Mouse (Mus musculus) adrenal gland, postnatal 25 days (tissue): Measurements from ENCODE around the gene Sept7. TPM values are rescaled to one million over a fixed set of nuclear protein-coding genes. Genes with fewer than 3 reads are reported as not detected.
A peak's percentile ranks its signal among the peaks of the same experiment; 100 is the strongest.
"Not testable (repeated sequence)": the region's sequence is repeated elsewhere in the genome, so short reads cannot be mapped to it uniquely, and the experiment has no call there.

ENCODE experiments used
- DNase-seq: peaks from one replicate; pipeline ENCODE4 v3.0.0; 2021; ENCODE audit warnings: mixed read lengths
- total RNA-seq: library from RNA; stranded (reverse); gene quantifications from 2 replicates; pipeline ENCODE4 v1.2.3, GENCODE M21; 2021

The Sept7 gene
- total RNA-seq, 1 experiment from 2014 or later = 112 TPM

DNA sequence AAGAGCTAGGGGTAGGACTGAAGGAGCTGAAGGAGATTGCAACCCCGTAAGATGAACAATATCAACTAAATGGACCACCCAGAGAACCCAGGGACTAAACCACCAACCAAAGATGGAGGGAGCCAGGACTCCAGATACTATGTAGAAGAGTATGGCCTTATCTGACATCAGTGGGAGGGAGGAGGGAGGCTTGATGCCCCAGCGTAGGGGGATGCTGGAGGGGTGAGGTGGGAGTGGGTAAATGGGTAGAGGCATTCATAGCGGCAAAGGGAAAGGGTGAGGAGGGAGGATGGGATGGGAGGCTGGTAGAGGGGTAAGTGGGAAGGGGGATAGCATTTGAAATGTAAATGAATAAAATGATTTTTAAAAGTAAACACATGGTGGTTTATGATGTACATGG is 8.2 kb downstream of the Sept7 start:
- no peak for DNase-seq

DNA sequence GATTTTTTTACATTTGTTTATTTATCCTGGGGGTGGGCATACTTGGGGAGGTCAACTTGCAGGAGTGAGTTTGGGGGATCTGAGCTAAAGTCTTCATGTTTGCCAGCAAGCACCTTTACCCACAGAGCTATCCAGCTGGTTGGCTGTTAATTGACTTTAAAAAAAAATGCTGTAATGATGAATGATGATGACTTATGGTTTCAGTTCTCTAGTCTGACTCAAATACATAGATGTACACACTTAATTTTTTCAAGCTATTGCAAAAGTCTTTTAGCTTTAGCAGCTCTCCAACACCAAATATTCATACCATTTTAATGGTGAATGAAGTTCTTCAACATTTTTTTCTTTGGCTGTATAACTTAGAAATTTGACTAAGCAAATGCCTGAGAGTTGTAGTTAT is 8.7 kb downstream of the Sept7 start:
- DNase-seq = no peak

DNA sequence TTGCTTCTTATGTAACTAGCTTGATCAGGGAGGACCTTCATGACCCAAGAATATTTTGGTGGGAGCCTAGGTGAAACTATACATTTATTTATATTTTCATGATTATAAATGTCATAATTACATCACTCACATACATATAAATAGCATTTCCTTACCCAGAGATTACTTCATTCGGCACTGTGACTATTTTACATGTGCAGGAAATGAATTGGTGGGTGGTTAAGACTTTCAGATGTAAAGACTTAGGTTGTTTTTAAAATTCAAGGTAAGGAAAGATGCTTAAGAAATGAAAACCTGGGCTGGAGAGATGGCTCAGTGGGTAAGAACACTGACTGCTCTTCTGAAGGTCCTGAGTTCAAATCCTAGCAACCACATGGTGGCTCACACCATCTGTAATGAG is 9.8 kb downstream of the Sept7 start:
- no peak for DNase-seq

DNA sequence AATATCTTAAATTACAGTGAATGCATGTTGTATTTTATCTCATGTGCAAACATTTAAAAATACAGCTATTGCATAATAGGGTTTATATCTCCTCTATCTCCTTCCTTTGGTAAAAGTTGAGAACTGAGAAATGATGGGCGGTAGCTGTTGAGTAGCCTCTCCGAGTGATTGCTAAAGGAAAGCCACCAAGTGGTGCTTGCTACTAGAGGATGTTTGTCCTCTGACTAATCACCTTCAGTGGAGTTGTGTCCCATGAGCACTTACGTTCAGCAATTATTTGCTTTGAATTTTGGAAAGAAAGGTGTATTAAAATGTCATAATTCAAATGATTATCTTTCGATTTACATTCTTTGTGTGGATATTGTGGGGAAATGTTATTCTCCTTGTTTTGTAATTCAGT is 13.6 kb downstream of the Sept7 start:
- DNase-seq = no peak

DNA sequence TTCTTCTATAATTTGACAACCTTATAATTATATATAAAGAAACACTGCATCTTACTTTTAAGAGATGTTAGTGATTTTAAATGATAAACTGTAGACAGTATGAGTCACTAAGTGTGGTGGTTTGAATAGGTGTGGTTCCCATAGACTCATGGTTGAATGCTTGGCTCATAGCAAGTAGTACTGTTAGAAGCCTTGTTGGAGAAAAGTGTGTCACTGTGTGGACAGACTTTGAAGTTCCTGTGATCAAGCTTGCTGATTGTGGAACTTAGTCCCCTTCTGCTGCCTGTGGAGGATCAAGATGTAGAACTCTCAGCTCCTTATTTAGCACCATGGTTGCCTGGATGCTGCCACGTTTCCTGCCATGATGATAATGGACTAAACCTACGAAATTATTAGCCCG is 14.9 kb downstream of the Sept7 start:
- no peak for DNase-seq

DNA sequence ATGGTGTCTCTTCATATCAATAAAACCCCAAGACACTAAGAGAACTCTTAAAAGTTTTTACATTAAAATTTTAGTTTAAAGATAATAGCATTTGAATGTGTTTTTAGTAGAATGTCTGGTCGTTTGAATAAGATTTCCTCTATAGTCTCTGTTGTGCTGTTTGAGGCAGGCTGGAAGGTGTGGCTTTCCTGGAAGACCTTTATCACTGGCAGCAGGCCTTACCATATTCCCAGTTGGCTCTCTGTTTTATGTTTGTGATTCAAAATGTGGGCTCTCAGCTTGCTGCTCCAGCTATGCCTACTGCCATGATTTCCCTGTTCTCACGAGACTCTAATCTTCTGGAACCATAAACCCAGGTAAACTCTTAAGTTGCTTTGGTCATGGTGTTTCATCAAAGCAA is 15.3 kb downstream of the Sept7 start:
- DNase-seq = no peak

DNA sequence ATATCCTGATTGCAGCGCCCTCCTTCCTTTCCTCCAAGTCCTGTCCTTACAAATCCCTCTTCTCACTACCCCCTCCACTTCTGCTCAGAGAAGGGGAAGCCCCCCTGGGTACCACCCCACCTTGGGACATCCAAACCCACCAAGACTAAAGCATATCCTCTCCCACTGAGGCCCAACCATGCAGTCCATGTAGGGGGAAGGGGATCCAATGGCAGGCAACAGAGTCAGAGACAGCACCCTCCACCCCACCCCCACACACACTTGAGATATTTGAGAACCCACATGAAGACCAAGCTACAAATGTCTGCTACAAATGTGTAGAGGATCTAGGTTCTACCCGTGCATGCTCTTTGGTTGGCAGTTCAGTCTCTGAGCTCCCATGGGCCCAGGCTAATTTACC is 19.7 kb downstream of the Sept7 start:
- DNase-seq = no peak

DNA sequence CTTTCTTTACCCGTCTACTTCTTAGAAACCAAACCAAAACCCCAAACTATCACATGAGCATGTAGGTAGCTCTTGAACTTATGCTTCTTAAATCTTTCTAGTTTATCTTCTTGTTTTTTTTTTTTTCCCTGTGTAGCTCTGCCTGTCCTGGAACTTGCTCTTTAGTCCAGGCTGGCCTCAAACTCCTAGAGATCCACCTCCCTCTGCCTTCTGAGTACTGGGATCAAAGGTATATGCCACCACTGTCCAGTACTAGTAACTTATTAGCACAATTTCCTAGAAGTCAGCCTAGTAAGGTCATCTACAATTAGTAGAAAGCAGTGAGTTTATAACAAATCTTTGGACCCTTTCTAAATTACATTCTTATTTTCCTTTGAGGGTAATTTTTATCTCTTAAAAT is 37.6 kb downstream of the Sept7 start:
- no peak for DNase-seq

DNA sequence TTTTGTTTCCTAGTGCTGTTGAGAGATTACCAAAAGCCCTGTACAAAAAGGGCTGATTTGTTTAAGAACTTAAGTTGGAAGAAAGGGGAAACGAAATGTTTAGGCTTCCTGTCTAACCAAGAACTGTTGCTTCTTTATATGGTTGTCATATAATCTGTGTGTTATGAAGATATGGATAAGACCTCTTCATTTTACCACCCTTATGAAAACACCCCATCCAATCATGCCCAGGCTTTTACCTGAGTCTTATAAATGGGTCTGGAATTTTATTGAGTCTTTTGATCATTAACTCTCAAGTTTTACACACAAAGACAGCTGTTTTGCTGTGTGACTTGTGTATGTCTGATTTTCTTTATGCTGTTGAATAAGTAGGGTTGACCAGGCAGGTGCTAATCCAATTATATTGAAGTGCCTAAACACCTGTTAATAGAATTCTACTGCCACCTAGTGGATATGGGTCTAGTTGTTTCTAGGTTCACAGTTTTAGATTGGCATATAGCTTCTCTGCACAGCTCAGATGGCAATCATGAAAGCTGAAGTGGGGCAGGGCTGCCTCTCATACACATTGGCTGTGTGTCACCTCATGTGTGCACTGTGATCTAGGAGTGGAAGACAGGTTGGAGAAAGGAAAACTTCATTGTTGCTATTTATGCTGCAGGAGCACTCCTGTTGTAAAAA is 57.4 kb downstream of the Sept7 start:
- DNase-seq = no peak

DNA sequence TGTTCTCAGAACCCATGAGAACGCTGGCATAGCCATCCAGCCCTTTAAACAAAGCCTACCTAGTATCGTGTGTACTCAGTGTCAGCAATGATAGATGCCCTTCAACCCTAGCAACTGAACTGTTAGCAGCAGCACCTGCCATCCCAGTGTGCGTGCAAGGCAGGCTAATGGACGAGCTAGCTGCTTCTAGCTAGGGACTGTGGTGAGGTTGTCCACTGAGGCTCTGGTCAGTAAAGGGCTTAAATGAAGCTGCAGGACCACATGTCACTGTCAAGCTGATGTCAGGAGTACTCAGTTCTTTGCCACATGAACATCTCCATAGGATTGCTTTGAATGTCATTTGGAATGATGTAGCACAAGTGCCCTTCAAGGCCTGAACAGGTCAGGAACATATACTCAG is 62.1 kb downstream of the Sept7 start:
- no peak for DNase-seq

DNA sequence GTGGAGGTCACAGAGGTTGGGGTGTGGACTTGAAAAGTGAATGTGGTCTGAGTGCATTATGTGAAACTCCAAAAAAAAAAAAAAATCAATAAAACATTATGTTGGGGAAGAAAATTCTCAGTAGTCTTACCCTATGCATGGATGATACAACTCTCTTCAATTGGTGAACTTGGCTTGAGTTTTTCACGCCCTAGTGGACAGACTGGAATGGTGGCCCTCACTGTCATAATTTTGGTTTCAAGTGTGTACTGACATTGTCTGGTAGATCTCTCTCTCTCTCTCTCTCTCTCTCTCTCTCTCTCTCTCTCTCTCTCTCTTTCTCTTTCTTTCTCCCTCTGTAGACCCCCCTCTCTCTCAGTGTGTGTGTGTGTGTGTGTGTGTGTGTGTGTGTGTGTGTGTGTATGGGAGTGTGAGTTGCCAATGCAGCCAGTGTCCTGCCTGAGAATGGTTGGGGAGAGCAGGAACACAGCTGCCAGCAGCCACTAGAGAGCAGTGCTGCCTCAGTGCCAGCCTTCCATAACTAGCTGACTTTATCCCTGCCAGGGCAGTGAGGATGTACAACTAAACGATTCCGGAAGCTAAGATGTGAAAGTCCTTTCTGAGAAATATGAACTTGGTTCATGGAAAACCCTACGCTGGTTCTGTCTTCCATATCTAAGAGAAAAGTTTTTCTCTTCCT is 65.7 kb downstream of the Sept7 start:
- DNase-seq = peak; percentile 57

DNA sequence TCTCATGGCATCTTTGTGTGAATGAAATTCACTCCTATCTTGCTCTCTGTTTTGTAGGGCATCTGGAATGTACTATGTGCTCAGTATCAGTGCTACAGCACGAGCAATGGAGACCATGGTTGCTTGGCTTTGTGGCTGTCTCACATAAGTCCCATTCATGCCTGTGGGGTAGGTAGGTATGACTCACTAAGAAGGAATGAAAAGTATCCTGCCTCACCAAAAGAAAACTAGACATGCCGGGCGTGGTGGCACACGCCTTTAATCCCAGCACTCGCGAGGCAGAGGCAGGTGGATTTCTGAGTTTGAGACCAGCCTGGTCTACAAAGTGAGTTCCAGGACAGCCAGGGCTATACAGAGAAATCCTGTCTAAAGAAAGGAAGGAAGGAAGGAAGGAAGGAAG is 67.4 kb downstream of the Sept7 start:
- DNase-seq = not testable (repeated sequence)

DNA sequence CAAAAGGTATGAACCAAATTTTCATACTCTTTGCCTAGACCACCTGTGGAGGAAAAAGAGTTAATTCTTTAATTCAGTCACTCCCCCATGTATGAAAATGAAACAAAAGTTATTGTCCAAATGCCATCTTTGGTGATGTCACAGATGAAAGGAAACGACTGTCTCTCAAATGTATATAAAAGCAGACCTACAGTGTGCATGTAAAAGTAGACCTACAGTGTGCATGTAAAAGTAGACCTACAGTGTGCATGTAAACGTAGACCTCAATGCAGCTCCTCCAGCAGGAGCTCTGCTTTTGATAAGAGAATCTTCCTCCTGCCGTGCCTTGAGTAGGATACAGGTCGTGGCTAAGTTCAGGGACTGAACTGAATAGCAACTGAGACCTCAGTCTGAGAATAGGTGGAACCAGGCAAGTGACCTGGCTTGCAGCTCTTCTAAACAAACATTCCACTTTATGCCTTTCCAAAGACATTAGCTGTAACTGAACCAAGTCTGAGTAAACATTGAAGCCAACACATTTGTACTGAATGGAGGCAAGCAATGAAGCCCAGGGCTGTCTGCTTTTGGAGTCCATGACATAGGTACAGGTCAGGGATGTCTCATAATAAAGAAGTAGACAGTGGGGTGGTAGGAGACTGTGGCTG is 75.6 kb downstream of the Sept7 start:
- DNase-seq = no peak

DNA sequence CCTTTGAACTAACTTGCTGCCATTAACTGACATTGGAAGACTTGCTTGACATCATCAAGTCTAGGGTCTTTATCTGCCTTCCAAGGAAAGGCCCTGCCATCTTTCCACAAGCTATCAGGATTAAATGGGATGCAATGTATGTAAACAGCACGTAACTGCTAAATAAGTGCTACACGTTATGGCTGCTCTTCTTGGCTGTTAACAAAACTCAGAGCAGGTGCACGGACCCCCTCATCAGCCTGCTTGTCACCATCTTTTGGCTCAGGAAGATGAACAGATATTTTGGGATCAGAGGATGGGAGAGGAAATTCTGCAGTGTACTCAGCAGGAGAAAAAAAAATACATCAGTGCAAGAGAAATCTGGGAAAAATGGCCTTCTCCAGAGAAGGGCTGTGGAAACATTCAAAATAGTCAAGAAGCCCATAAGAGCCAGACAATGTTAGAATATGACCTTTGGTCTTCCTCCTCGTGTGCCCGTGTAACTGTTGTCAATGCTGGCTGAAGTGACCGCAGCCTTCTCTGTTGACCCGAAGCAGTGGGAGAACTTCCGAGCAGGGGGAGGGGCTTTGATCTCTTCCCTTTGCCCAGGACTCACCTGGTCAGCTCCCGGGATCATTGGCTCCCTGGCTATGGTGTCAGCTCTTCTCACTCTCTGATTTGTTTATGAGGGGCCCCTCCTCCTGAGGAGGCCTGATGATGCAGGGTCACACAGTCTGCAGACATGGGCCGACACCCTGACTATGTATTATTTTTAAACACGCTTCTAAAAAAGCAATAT is 76.9 kb downstream of the Sept7 start:
- DNase-seq = no peak

DNA sequence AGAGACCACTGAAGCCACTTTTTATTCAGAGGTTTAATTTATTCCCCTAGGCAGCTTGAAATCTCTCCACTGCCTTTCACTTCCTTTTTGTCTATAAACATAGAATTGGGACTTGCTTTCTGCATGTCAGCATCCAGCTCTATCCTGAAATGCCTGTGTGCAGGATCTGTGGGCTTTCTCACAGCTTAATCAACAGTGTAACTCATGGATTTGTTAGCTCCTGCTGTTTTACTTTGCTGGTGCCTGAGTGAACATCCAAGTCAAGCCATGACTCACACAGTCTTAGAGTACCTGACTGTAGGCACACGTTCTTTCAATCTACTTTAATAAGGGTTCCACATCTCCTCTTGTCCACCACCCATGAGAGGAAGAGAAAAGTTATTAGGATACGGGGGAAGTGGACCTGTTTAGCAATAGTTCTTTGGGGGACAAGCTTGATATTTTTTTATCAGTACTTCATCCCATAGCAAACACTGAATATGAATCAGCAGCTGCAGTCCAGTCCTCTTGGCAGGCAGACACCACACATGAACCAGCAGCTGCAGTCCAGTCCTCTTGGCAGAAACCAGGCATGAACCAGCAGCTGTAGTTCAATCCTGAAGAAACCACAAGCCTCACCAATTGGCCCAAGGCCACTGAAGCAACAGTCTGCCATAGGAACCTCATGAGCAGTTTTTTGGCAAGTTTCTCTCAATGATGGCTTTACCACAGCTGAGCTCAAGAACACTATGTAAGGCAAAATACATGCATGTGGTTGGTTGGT is 85.4 kb downstream of the Sept7 start:
- no peak for DNase-seq

DNA sequence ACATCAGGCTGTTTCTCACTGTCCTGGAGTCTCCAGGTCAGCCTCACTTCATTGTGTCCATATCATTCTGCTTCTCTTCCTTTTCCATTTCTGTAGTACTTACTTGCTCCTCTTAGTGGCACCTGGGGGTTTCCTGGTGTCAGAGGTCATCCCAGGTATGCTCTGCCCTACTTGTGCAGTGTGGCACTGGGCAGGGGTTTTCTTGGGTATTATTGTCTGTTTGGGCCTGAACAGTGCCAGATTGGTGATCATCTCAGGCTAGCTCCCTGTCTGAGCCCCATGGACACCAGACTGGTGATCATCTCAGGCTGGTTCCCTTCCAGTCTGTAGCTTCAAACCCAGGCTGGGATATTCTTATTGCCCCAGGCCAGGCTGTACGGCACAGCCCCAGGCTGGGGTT is 88.2 kb downstream of the Sept7 start:
- no peak for DNase-seq

DNA sequence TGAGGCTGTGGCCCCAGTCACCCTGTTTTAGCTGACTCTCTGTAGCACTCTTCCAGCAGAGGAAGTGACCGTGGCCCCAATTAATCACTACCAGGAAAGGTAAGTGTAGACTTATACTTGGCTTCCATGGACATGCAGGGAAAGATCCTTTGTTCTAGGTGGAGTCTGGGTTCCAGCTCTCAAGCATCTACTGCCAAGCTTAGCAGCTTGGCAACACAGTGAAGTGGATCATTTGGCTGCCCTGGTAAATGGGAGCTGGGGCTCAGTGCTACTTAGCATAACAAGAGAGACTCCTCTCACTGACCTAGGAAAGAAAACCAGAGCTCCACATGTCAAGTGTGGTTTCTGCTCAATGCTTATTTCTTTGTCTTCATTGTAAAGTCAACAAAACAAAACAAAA is 101.5 kb downstream of the Sept7 start:
- no peak for DNase-seq

DNA sequence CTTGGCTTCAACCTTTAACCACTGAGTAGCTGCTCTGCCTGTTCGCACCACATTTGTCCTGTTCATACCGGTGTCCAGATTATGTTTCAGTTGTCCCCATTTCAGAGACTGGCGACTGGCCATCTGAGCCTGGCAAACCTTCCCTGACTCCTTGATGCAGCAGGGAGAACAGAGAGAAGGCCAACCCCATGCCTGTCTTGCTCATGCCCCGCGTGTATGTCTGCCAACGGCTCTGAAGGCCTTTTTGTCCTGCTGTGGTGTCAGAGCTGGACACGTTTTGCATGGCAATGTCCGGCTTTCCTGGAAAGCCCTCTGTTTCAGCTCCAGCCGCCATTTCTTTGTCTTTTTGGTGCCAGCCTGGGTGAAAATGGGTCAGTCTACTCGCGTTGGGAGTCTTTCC is 103.6 kb downstream of the Sept7 start:
- peak; percentile 40 for DNase-seq

DNA sequence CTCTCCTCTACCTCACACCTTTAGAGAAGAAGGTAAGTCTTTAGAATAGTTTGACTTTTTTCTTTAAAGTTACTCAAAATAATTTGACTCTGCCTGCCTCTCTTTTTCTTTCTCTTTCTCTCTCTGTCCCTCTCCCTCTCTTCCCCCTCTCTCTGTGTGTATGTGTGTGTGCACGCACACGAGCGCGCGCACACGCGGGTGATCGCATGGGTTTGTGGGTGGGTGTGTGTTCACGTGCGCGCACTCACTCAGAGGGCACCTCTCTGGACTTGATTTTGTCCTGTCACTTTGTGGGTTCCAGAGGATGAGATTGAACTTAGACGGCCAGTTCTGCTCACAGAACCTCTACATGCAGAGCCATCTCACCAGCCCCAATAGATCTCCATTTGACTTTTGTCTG is 105.3 kb downstream of the Sept7 start:
- no peak for DNase-seq

DNA sequence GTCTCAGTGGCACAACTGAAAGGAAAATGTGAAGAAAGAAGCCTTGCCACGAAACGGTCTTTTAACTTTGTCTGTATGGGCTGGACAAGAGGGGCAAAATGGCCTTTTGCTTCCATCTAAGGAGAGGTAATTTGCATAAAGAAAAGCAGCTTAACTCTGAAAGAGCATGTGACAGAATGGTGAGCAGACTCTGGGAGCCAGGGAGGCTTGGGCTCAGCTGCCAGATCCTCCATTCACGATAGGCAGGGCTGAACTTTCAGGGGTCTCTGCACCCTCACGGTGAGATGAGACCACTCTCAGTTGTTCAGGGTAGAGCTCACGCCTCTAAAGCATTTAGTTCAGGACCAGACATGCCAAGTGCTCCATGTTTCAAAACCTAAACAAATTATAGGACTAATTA is 105.8 kb downstream of the Sept7 start:
- no peak for DNase-seq
